Mouse (Mus musculus): ENCODE measurements around the gene Ciz1. TPM values are rescaled to one million over a fixed set of nuclear protein-coding genes. Genes with fewer than 3 reads are reported as not detected.

Gene Ciz1
- polyA plus RNA-seq, 1 experiment from 2014 or later, result 20.1 TPM

DNA sequence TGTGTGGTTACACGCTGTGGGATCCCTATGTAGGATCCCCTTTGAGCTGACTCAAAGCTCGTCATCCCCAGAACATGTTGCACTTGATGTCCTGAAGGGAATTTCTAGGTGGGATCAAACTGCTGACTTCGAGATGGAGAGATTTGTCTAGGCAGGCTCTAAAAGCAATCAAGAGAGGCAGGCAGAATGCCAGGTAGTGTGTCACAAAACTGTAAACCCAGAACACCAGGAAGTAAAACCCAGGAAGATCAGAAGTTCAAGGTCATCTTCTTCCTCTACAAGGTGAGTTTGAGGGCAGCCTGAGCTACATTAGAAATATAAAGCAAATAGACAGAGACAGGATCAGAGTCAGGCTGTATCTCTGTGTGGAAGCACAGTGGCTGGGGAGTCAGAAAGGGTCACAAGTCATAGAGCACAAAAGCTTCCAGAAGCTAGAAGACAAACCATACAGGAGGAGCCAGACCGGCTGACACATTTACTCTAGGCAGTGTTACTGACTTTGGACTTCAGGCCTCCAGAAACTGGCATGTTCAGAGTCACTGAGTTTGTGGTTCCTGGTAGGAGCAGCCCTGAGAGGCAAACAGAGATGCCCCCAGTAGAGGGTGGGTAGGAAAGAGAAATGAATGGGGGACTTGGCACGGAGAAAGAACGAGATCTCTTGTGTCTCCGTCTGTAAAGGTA, 55.2 kb downstream of the Ciz1 start:
- Histone ChIP-seq H3K27me3 (replicated peaks; ENCODE audit: control insufficient read depth, insufficient read depth, low read length) (no peaks in the 10 kb centered on the region), H3K4me2 (replicated peaks; ENCODE audit: low read depth) (no peak overlapping the region), H3K9ac (ENCODE audit: low read depth, low read length) (no peak overlapping the region), H3K27ac (ENCODE audit: low read depth, low read length) (0 out of 2 replicates have a peak overlapping the region, but pooled peaks have one; percentile 21), H3K4me3 (ENCODE audit: low read depth, low read length) (no peak overlapping the region), H3K4me1 (replicated peaks; ENCODE audit: control insufficient read depth, insufficient read depth, low read length) (0 out of 2 replicates have a peak, but pooled peaks cover 3% of the 10 kb centered on the region), H3K36me3 (ENCODE audit: control insufficient read depth, insufficient read depth) (peaks cover 3% of the 10 kb centered on the region; the same call in 1 of the 2 replicates), H3K9me3 (ENCODE audit: control insufficient read depth) (no peaks in the 10 kb centered on the region)
- TF ChIP-seq CTCF (IDR thresholded peaks at IDR 0.05; ENCODE audit: low read depth), result no peak
- 85% methylated on average over 7 of the region's 7 CpGs for WGBS
- ATAC-seq, result no peak

DNA sequence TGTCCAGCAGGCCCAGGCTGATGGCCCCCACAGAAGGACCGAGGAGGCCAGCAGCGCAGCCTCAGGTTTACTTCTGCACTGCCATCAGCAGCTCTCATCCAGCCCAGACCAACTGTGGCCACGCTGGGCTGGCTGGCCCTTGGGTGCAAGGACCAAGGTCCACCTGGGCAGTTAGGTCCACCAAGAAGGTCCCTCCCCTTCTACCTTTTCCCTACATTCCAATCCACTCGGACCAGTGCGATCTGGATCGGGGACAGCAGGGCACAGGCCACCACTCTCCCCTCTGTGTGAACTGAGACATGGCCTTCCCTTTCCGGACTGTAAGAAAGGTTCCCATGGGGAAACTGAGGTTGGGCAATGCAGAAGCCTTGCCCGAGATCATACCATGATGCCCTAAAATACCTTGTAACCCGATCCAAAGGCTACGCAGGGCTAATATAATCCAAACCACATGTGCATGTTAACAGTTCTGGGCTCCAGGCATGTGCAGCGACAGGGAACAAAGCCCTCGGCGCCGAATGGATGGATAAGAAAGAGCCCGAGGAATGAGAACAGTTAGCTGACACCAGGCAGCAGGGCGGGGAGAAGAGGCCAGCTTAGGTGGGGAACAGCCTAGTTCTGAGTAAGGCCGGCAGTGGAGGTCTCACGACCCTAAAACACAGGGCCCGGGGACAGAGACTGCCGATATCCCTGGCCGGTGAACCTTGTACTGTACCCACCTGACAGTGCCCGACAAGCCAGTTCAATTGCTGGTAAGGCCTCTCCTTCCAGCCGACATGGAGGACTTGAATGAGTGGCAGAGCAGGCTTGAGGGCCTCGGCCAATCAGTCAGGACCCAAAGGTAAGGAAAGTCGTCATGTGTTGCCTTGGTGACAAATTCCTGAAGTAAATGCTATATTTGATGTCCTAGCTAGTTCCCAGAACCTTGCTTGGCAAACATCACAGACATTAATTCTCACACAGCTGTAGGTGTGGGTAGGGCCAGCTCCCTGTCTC, 56.6 kb downstream of the Ciz1 start:
- no peak overlapping the region for H3K9ac ChIP-seq (ENCODE audit: low read depth, low read length)
- H3K27me3 ChIP-seq (replicated peaks; ENCODE audit: control insufficient read depth, insufficient read depth, low read length), result no peaks in the 10 kb centered on the region
- no peak overlapping the region for H3K4me2 ChIP-seq (replicated peaks; ENCODE audit: low read depth)
- TF ChIP-seq CTCF (IDR thresholded peaks at IDR 0.05; ENCODE audit: low read depth), result 0 out of 2 replicates have a peak, but pooled peaks have one; percentile 3
- 54% methylated on average over 25 of the region's 25 CpGs for WGBS
- 0 out of 2 replicates have a peak, but pooled peaks cover 3% of the 10 kb centered on the region for H3K4me1 ChIP-seq (replicated peaks; ENCODE audit: control insufficient read depth, insufficient read depth, low read length)
- H3K9me3 ChIP-seq (ENCODE audit: control insufficient read depth), result no peaks in the 10 kb centered on the region
- no peak overlapping the region for H3K4me3 ChIP-seq (ENCODE audit: low read depth, low read length)
- peaks cover under 1% of the 10 kb centered on the region; the same call in 1 of the 2 replicates for H3K36me3 ChIP-seq (ENCODE audit: control insufficient read depth, insufficient read depth)
- peak overlapping the region; percentile 80 for H3K27ac ChIP-seq (ENCODE audit: low read depth, low read length)
- peak; percentile 69 for ATAC-seq

DNA sequence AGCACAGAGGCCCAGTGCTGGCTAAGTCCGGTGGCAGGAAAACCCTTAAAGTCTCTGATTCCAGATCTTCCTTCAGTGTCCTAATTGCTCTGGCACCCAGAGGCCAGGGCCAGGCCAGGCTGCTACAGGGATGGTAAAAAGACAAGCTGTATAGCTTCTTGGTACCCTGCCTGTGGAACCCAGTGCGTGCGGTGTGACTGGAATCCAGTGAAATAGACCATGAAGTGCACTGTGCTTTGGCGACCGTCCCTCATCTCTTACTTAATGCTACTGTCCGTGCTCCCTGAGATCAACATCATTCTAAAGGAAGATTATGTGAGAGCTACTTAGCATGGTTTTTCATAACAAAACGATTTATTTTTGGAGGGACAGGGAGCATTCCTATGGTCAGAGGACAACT, 59.3 kb downstream of the Ciz1 start:
- Histone ChIP-seq H3K27me3 (replicated peaks; ENCODE audit: control insufficient read depth, insufficient read depth, low read length) (no peaks in the 10 kb centered on the region), H3K4me2 (replicated peaks; ENCODE audit: low read depth) (no peak overlapping the region), H3K9me3 (ENCODE audit: control insufficient read depth) (no peaks in the 10 kb centered on the region), H3K27ac (ENCODE audit: low read depth, low read length) (no peak overlapping the region), H3K4me1 (replicated peaks; ENCODE audit: control insufficient read depth, insufficient read depth, low read length) (0 out of 2 replicates have a peak, but pooled peaks cover 3% of the 10 kb centered on the region), H3K9ac (ENCODE audit: low read depth, low read length) (no peak overlapping the region), H3K4me3 (ENCODE audit: low read depth, low read length) (no peak overlapping the region), H3K36me3 (ENCODE audit: control insufficient read depth, insufficient read depth) (peaks cover 26% of the 10 kb centered on the region)
- WGBS, result 86% methylated on average over 7 of the region's 7 CpGs
- ATAC-seq, result no peak
- no peak for TF ChIP-seq CTCF (IDR thresholded peaks at IDR 0.05; ENCODE audit: low read depth)

DNA sequence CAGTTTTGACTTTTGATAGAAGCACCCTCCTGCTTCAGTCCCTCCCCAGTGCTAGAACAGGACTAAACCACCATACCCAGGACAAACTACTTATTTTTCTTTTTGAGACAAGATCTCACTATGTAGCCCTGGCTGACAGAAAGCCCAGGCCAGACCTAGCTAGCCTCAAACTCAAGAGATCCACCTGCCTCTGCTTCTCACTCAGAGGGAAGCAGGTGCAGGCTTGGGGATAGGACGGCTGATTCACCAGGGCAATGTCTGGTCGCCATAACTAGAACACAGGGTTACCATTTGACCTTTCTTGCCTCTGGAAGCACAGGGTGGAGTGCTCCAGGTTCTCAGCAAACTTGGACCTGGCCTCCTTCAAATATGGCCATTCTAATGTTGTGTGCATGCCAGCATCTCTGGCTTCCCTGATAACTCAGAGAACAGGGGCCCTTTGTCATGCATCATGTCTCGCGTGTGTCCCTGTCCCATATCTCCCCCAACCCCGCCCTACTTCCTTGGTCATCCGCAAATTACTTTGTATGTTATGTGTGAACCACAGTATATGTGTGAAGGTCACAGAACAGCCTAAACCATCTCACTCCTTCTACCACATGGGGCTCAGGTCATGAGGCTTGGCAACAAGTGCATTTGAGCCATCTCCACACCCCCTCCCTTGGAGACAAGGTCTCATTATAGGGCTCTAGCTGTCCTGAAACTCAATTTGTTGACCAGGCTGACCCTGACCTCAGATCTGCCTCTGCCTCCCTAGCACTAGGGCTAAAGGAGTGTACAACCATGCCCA, 60.8 kb downstream of the Ciz1 start:
- no peak overlapping the region for H3K27ac ChIP-seq (ENCODE audit: low read depth, low read length)
- peak overlapping the region; percentile 3; the same call in 1 of the 2 replicates for H3K9ac ChIP-seq (ENCODE audit: low read depth, low read length)
- no peak overlapping the region for H3K4me3 ChIP-seq (ENCODE audit: low read depth, low read length)
- peaks cover 42% of the 10 kb centered on the region for H3K36me3 ChIP-seq (ENCODE audit: control insufficient read depth, insufficient read depth)
- no peaks in the 10 kb centered on the region for H3K9me3 ChIP-seq (ENCODE audit: control insufficient read depth)
- no peak overlapping the region for H3K4me2 ChIP-seq (replicated peaks; ENCODE audit: low read depth)
- H3K27me3 ChIP-seq (replicated peaks; ENCODE audit: control insufficient read depth, insufficient read depth, low read length), result no peaks in the 10 kb centered on the region
- 0 out of 2 replicates have a peak, but pooled peaks cover 3% of the 10 kb centered on the region for H3K4me1 ChIP-seq (replicated peaks; ENCODE audit: control insufficient read depth, insufficient read depth, low read length)
- no peak for TF ChIP-seq CTCF (IDR thresholded peaks at IDR 0.05; ENCODE audit: low read depth)
- WGBS, result 74% methylated on average over 6 of the region's 6 CpGs
- no peak for ATAC-seq

DNA sequence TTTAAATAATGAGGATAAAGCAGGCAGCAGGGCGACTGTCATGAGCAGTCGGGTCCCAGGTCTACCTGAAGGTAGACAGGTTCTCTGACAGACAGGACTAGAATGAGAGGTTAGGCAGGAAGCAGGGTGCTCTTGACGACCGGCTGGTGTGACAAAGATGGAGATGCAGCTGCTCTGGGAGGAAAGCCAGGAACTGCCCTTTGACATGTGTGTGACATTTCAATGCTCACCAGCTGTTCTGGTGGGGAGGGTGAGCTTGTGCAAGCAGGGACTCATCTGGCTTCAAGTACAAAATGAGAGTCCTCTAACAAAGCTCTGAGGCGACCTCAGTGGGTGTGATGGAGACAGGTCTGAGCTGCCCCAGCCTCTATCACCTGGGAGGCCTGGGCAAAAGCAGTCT, 61.8 kb downstream of the Ciz1 start:
- 55% methylated on average over 5 of the region's 5 CpGs for WGBS
- no peak for TF ChIP-seq CTCF (IDR thresholded peaks at IDR 0.05; ENCODE audit: low read depth)
- H3K27ac ChIP-seq (ENCODE audit: low read depth, low read length), result no peak overlapping the region
- no peak for ATAC-seq
- no peak overlapping the region for H3K9ac ChIP-seq (ENCODE audit: low read depth, low read length)
- H3K4me2 ChIP-seq (replicated peaks; ENCODE audit: low read depth), result no peak overlapping the region
- H3K36me3 ChIP-seq (ENCODE audit: control insufficient read depth, insufficient read depth), result peaks cover 52% of the 10 kb centered on the region
- H3K4me1 ChIP-seq (replicated peaks; ENCODE audit: control insufficient read depth, insufficient read depth, low read length), result no peaks in the 10 kb centered on the region
- H3K4me3 ChIP-seq (ENCODE audit: low read depth, low read length), result no peak overlapping the region
- no peaks in the 10 kb centered on the region for H3K9me3 ChIP-seq (ENCODE audit: control insufficient read depth)
- H3K27me3 ChIP-seq (replicated peaks; ENCODE audit: control insufficient read depth, insufficient read depth, low read length), result no peaks in the 10 kb centered on the region
